Mouse (Mus musculus) embryonic fibroblast, embryonic 13.5 days (primary cell): ENCODE measurements around the gene Birc5.

ENCODE experiments used
- CTCF ChIP-seq: IDR thresholded peaks from 2 replicates; pipeline ENCODE4 v1.5.1; 2011; ENCODE audit warnings: mild to moderate bottlenecking, control low read depth, low read length, moderate library complexity, borderline replicate concordance; ENCODE audit not compliant: insufficient read depth
- POLR2A ChIP-seq: IDR thresholded peaks from 2 replicates; pipeline ENCODE4 v1.6.1; 2011; ENCODE audit warnings: low read depth, mild to moderate bottlenecking, control low read depth, low read length, moderate library complexity

DNA sequence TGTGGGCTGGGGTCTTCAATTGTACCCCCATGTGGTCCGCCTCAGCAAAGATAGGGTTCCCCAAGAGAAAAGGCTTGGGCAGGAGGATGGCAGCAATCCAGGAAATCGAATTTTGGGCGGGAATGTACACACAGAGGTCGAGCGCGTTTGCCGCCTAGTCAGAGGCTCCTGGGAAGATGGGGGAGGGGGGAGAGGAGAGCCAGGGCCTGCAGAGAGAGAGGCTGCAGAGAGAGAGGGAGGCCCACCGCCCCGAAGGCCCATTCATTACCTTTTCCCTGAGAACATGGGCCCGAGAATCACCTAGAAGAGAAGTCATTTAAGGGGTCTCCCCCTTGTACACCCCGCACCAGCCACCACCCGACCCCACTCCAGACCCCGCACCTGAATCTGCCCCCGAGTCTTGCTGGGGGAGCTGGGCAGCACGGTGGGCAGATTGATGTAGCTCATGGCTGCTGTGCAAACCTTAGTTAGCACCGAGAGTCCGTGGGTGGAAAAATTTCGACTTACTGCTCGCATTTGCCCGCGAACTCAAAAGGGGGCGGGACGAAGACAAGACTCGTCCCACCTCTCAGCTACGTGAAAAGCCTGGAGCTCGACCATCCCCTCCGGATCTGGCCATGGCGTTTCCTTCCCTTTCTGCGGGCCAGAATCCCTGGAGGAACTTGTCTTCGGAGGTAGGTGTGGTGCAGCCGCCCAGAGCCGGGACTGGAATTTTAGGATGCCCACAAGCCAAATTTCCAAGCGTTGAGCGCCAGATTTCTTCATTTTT lies 23.5 kb upstream of the Birc5 start, which contains the start of the genes Afmid and Tk1:
- TF ChIP-seq POLR2A (peak; percentile 52), CTCF (no peak)
